Mouse (Mus musculus) spleen, postnatal 36 days (tissue): ENCODE results near the gene Nrxn2.
A peak's percentile ranks its signal among the peaks of the same experiment; 100 is the strongest.

ENCODE experiments used
- DNase-seq, 2 experiments: peaks; one replicate each; pipeline ENCODE4 v3.0.0; 2022; ENCODE audit warnings: low spot score in 2 of 2, mixed read lengths in 1 of 2

Nrxn2 gene

DNA sequence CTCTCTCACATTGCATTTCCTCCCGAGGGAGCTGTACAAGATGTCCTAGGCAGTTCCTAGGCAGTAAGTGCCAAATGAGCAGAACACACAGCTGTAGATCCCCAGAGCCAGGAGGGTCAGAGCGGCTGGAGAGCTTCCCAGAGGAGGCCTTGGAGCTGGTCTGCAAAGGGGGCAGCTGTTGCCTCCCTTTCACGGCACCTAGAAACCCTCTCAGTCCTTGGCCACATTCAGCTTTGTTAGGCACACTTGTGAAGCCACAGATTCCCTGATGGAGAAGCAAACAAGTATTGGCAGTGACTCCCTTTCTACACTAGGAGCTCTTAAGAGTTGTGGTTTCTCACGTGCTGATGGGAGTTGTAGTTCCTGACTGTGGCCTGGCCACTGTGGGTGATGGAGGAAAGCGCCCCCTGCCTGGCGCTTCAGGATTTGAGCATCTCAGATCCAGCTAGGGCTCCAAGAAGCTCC, 33.5 kb downstream of the Nrxn2 start:
- peak; percentile 69 to 73 for DNase-seq

DNA sequence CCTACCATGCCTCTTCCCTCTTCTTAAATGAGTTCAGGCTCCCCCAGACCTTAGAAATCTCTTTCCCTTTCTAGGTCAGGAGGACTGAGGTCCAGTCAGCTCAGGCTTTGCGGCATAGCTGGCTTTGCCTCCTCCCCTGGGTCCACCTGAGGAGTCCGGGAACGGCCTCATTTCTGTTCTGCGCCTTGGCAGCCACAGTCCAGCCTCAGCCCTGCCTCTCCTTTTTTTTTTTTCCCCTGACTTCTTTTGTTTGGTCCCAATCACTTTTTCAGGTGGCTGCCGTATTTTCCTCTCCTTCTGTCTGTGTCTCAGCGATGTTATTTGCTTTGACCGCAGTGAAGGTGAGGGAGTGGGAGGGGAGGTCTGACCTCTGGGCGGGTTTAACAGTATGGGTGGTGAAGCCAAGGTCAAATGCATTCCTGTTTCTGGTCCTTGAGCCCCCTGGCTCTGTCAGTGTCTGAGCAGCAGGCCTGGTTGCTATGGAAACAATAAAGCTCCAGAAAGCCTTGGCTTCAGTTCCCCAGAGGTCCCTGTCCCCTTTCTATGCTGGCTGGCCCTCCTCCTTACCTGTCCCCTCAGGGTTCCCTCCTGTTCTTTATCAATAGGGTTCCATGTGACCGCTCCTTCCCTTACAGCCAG, 34.3 kb downstream of the Nrxn2 start:
- DNase-seq, result no peak

DNA sequence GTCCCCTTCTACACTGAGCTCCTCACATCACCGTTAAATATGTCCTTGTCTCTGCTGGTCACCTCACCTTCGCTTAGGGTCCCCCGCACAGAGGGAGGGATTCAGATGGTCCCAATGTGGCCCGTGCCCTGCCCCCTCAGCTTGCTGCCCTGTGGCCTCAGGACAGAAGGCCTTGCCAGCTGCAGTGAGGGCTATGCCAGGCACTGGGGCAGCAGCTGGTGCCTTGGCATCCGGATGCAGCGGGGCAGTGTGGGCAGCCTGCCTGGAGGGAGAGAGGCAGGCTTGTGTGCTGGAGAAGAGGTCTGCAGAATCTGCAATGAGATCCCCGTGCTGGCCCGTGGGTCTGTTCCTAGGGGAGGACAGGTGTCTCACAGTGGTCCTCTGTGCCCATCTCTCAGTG, 34.8 kb downstream of the Nrxn2 start:
- no peak for DNase-seq

DNA sequence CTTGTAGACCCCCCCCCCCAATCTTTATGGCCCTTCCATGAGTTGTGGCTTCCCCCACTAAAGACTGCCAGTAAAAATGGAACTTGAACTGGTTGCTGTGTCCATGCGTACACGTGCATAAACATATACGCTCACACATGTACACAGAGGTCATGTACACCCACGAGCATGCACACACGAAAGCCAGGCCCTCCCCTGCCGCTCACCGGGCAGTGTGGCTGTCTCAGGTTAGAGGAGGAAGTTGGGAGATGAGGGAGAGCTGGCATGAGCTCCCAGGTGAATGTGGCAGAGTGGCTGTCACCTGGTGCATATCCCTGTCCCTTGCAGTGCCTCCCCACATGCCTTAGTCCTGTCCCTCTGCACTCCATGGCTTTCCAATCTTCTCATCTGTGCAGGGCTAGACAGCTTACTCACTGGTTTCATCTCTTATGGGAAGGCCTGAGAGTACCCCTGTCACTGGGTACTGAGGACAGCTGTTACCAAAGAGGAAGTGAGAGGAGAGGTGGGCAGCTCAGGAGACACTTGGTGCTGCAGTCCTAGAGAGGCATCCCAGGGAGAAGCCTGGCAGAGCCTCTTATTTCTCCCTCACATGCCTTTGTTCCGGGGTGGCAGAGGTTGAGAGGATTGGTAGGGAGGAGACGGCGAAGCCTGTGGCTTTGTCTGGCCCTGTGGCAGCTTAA, 35.6 kb downstream of the Nrxn2 start:
- no peak for DNase-seq

DNA sequence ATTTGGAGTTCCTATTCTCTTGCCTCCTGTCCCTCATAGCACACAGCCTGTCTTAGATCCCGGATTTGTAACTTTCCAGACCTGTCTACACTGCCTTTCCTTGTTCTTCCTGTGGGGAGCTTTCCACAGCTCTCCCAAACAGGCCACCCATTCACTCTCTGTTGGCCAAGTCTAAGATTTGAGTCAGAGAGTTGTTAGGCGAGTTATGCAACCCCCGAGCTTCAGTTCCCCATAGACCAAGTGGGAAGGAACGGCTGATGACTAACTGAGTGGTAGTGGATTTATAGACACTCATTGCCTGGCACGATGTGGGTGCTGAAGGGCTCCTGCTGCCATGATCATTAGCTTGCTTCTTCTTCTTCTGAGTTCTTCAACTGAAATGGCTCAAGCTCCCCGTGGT, 41.0 kb downstream of the Nrxn2 start:
- DNase-seq, result no peak

DNA sequence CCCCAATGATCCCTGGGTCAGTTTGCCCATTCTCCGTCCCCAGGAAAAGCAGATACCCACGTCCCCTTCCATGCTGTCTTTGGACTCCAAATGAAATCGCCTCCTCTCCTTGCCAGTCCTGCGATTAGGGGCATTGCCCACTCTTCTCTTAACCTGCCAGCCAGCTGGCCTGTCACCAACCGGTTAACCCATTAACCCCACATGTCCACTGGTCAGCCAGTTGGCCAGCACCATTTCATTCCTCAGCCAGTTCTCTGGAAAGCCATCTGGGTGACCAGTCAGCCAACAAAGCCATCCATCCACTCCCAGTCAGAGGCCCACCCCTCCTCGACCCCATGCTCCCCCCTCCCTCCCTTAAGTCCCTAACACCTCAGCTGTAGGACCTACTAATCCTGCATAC, 44.3 kb downstream of the Nrxn2 start:
- no peak for DNase-seq

DNA sequence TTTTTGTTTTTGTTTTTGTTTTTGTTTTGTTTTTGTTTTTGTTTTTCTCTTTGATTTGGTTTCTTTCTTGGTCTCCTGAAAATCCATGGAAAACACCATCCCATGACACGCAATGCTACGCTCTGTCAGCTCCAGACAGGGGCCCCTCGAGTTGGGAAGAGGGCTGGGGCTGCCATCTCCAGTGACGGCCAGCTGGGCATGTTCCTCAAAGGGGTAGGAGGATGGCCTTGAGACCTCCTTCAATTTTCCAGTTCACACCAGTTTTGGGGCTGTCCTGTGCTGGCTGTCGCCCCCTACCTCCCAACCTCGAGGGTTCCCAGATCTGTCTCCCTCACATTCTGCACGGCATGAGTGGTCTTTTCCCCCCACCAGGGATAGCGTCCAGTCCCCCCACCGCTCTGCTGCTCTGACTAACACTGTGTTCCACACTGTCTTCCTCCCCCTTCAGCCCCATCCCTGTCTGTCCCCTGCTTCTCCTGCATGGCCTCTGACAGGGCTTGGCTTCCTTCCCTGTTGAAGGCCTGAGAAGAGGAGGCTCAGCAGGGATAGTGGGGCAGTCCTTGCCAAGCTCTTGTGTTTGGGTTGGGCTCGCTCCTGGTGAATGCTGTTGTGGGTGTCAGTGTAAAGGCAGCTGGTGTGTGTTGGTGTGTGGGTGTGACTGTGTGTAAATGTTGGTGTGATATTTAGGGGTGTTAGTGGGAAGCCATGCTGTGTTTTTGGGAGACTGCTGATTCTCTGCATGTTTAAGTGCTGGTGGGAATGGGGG, 46.0 kb downstream of the Nrxn2 start:
- no peak for DNase-seq

DNA sequence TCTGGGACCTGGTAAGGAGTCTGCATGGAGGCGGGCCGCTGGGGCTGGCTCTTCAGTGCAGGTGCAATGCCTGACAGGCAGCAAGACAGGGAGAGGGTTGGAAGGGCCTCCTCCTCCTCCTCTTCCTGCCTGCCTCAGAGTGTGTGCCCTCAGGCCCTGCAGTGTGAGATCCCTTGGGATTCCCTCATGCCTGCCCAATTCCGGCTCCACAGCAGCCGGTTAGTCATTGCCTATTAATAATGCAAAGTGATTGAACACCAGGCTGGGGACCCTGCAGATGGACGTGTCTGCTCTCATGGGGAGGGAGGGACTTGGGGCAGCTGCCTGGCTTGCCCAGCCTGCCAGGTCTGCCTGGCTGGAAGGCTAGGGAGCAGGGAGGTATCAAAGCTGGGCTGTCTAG, 46.6 kb downstream of the Nrxn2 start:
- DNase-seq, result no peak

DNA sequence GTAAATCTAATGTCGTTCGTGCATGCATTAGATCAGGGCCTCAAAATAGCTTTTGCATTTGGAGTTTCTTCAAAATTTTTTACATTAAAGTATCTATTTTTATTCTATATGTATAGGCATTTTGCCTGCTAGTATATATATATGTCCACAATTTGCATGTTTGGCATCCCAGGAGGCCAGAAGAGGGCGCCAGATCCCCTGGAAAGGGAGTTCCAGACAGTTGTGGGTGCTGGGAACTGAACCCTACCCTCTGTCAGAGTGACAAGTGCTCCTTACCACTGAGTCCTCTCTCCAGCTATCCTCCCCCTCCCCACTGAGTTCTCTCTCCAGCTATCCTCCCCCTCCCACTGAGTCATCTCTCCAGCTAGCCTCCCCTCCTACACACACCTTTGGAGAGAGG, 48.4 kb downstream of the Nrxn2 start:
- DNase-seq, result no peak

DNA sequence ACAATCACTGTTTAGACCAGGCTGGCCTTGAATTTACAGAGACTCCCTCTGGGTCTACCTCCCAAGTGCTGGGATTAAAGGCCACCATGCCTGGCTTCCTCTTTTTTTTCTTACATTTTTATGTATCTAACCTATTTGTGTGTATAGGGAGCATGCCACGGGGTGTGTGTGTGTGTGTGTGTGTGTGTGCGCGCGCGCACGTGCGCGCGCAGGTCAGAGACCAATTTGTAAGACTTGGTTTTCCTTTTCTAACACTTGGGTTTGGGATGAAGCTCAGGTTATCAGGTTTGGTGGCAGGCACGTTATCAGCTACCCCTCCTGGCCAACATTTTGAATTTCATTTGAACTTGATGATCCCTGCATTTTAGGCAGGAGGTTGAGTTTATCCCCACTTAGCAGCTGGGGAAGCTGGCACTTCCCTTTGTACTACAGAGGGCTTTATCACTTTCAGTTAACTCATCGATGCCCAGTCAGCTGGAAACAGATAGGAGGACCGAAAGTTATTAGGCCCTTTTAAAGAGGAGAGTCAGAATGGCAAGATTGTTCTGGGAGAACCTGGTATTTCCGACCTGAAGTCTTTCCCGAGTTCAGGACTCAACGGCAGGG, 48.9 kb downstream of the Nrxn2 start:
- no peak for DNase-seq

DNA sequence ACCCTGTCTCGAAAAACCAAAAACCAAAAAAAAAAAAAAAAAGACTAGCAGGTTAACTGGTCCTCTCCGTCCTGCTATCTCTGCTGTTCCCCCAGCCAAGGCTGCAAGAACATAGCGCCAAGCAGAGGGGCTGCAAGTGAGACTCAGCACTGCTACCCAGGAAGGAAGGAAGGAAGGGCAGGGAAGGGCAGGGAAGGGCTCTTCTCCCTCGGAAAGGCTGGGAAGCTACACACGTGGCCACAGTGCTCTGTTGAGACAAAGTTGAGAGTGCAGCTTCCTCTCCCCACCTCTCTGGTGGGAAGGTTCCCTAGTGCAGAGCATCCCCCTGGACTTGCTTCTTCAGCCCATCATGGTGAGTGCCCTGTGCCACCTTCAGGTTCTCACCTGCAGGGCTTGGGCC, 53.1 kb downstream of the Nrxn2 start:
- DNase-seq, result no peak

DNA sequence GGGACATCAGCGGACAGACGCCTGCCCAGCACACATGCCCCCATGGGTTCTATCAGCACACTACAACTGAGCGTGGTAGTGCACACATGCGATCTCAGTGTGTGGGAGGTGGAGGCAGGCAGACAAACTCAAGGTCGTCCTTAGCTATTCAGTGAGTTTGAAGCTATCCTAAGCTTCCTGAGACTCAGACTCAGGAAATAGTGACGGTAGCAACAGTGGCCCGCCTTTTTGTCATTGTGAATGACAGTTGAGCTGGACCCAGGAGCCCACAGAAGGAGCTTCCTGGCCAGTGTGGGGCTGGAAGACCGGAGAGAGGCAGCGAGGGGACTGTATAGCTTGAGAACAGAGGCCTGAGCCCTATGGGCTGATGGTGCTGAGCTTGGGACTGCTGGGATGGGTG, 54.3 kb downstream of the Nrxn2 start:
- DNase-seq, result no peak

DNA sequence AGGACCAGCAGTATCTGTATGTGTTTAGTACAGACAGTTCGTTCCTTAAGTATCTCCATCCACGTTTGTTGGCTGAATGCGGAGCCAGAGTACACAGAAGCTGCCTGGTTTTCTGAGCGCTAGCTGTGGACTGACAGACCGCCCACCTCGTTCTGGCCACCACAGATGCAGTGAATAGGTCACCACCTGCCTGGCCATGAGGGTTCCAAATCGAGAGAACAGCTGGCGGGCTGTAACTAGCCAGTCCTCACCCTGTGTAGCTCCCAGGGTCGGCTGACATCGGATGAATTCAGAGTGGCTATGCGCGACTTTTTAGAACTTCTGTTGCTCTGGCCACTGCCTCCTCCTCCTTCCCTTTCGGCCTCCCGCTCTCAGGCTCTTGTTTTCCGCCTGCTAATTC, 56.2 kb downstream of the Nrxn2 start:
- no peak for DNase-seq

DNA sequence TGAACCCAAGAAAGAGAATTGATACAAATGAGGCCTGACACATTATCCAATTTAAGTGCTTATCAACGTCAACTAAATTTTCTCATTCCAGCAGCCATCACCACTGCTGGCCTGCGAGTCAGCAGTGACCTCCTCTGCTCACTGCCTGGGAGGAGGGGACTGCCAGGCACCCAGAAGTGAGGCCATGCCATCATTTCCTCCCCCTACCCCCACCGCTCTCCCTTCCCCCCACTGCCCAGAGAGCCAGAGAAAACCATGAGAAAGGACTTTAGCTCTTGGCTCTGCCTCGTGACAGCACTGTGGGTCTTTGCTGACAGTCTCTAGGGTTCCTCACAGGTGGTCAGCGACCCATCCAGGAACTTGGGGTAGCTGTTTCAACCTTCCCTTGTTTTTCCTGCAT, 56.6 kb downstream of the Nrxn2 start:
- DNase-seq, result no peak

DNA sequence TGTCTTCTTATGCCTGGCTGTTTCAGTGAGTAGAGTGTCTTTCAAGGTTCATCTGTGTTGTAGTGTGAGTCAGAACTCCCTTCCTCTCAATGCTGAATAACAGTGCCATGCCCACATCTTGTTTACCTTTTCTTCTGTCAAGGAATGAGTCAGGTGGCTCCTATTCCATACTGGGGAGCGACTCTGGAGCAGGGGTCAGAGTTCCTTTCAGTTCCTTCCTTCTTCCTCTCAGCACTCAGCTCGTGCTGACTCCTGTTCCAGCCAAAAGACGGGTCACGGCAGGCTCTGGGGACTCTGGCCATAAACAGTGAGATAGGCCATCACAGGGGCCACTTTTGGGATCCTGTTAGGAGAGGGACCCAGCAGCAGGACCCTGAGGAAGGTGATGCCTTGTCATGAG, 58.5 kb downstream of the Nrxn2 start:
- DNase-seq, result no peak

DNA sequence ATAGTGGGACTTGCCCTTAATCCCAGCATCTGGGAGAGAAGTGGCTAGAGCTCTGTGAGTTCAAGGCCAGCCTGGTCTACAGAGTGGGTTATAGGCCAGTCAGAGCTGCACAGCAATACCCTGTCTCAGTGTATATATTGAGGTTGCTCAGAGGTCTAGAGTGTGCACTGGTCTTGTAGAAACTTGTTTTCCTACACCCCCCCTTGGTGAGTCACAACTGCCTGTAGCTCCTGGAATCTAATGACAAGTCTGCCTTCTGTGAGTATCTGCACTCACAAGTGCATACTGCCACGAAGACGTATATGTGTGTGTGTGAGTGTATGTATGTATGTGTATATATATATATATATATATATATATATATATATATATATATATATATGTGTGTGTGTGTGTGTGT, 60.0 kb downstream of the Nrxn2 start:
- DNase-seq, result no peak

DNA sequence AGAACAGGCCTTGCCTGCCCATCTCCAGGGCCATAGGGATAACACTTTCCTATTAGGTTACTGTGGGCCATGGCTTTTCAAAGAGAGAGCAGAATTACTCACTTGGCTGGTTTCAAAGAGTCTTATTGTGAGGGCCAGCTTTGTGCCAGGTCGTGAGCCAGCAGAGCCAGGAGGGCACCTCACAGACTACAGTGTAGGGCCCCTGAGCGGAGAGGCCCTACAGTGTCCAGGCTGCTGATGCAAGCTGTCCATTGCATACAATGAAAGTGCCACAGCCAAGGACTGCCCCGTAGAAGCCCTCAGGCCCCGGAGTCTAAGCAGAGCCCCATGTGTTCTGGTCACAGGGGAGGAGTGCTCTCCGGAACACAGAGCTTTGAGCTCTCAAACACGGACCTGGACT, 64.4 kb downstream of the Nrxn2 start:
- DNase-seq, result no peak

DNA sequence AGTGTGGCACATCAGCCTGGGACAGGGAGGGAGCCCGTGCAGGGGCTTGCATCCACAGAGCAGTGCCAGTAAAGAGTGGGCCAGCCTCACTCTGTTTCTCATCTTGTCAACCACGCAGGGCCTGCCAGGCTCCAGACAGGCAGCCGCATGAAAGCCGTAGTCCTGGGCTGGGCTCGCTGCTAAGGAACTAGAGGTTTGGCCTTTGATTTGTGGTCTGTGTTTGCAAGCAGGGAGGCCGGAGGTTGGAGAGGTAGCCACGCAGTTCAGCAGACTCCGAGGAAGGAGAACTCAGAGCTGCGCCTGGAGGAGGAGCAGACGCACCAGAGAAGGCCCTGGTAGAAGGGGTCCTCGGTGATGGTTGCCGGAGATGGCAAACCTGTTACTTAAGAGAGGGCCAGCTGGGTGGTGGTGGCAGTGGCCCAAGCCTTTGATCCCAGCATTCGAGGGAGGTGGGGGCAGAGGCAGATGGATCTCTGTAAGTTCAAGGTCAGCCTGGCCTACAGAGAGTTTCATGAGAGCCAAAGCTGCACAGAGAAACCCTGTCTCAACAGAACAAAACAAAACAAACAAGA, 66.6 kb downstream of the Nrxn2 start:
- DNase-seq, result no peak

DNA sequence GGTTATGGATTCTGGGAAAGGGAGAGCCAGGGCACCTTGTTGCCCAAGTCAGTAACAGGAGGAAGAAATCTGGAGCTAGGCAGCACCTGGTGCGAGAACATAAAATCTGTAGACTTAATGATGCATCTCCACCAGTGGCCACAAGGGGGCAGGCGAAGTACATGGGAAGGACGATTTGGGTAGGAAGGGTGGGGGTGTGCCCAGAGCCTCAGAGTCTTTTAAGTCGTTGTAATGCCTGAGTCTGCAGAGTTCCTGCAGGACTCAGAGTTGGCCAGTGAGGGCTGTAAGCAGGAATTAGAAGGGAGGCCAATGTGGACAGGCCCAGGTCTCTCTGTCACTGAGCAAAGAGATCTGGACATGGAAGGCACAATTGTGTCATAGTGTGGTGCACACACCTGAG, 70.5 kb downstream of the Nrxn2 start:
- peak; percentile 70 to 79 for DNase-seq

DNA sequence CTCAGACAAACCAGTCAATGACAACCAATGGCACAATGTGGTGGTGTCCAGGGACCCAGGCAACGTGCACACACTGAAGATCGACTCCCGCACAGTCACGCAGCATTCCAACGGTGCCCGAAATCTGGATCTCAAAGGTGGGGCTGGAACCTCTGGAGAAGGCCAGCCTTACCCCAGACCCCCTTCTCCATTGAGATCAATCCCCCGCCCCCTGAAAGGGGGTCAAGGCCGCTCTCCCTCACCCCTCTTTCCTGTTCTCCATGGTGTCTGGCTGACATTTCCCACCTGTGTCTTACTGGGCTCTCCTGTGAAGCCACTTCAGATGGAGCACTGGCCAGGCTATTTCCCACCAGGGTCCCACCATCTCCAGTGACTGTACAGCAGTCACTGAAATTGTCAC, 73.0 kb downstream of the Nrxn2 start:
- no peak for DNase-seq

DNA sequence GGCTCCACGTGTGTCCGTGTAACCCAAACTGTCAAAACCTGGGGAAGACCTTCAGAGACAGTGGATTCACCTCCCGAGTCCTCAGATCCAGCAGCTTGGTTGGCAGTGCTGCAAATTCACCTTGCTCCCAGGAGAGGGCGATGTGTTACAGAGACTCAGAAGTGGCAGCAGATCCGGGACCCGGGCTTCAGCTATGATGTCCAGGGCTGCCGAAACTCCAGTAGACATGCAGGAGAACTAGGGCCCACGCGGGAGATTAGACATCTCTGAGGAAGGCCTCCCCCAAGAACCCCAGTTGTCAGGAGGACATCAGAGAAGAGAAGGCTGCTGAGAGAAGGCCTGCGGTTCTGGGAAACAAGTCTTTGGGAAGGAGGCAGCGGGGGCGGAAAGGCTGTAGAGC, 73.6 kb downstream of the Nrxn2 start:
- DNase-seq, result peak; percentile 36

DNA sequence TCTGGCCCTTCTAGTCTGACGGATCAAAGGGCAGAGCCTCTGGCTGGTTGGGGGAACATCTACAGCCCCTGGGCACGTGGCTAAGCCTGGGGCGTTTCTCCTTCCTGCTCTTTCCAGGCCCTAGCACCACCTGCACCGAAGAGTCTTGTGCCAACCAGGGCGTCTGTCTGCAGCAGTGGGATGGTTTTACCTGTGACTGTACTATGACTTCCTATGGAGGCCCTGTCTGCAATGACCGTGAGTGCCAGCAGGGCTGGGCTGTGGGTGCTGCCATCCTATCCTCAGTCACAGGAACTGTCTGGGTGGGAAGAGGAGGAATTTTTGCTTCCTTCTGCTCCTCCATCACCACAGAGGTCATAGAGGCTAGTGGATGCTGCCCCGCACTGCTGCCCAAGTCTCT, 74.7 kb downstream of the Nrxn2 start:
- no peak for DNase-seq
